Mouse (Mus musculus): ENCODE measurements around the gene B3gnt4.

The B3gnt4 gene

DNA sequence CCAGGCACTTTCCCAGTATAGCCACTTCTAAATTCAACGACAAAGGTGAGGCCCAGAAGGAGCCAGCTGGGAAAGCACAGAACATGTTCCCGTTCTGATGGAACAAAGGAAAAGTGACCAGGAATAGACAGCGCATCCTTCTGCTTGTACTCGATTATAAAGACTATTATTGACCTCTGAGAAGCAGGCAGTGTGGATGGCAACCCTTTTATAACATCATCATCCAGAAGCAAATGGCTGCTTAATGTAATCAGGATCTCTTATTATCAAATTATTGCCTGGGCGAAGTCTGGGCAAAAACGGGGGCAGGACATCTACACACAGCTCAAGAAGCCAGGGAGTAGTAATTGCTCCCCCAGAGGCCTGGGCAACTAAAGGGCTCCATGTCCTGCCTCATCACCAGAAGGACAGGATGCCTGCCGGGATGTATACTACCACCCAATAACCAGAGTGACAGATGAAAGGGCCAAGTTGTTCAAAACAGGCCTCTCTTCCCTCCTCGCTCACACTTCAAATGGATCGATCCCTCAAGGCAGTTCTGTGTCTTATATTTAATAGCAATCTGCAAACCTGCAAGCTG is 15.7 kb downstream of the B3gnt4 start:
- DNase-seq (ENCODE audit: low read depth, low spot score): no peak

- DNase-seq (ENCODE audit: low read depth, low spot score): no peak
Observed at GRCm38 (mm10) chr5:123528641-123529040, 18.4 kb downstream of the B3gnt4 start.

DNA sequence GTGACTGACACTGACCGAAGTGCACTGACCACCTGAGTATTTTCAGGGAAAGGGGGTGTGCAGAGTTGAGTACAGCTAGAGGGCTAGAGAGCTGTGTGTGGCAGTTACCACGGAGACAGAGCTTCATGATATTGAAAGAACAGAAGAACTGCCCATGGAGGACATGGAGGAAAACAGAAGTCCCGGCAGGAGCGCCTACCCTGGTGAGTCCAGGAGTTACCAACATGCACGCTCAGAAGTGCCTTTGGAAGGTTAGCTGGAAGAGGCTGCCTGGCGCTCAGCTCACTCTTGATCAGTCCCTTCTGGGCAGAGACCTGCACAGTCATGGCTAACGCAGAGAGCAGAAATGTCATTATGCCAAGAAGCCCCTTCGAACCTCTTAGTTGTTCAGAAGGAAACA is 19.8 kb downstream of the B3gnt4 start:
- DNase-seq (ENCODE audit: low read depth, low spot score): no peak

DNA sequence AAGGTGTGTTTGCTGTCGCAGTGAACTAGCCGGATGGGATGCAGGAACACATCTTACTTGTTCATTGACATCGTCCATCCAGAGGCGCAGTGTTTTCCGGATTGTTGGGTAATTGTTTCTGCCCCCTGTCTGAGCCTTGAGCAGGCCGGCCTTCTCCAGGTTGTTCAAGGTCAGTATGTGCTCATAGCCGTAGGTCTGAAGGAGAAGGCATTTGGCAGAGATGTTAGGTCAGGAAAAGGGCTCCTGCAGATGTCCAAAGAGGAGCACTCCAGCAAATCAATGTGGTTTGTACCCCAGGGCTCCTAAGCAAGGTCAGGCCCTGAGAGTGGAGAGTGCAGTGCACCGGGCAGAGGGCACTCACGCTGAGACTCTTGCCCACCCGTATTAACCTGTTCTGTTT is 23.5 kb downstream of the B3gnt4 start:
- no peak for DNase-seq (ENCODE audit: low read depth, low spot score)

- no peak for DNase-seq (ENCODE audit: low read depth, low spot score)
Observed at GRCm38 (mm10) chr5:123555693-123556092, 45.4 kb downstream of the B3gnt4 start.

DNA sequence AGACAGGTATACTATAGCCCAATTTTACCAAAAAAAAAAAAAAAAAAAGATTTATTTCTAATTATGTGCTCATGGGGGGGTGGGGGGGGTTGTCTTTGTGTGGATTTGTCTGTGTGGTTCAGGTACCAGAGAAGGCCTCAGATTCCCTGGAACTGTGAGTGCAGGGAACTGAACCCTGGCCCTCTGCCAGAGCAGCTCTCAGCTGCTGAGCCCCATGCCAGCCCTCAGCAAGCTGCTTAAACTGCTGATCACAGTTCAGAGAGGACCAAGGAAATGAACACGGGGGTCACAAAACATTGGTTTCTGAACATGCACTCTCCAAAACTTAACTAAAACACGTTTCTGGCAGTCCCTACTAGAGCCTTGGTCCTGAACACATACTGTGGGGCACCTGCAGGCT is 46.2 kb downstream of the B3gnt4 start:
- DNase-seq (ENCODE audit: low read depth, low spot score): no peak

DNA sequence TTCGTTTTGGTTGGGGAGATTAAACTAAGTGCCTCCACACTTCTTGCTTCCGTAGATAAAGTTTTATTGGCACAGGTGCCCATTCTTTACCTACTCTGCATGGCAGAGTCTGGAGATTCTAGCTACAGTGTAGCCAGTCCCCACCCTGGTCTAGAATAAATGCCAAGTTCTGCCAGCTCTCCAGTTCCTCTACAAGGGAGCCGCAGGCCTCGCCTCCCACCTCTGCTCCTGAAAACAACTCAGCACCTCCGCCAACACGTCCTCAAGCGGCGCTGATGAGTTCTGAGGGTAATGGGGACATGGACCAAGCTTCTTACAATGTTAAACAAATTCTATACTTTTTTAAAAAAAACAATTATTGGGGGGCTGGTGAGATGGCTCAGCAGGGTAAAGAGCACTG is 49.3 kb downstream of the B3gnt4 start:
- no peak for DNase-seq (ENCODE audit: low read depth, low spot score)

DNA sequence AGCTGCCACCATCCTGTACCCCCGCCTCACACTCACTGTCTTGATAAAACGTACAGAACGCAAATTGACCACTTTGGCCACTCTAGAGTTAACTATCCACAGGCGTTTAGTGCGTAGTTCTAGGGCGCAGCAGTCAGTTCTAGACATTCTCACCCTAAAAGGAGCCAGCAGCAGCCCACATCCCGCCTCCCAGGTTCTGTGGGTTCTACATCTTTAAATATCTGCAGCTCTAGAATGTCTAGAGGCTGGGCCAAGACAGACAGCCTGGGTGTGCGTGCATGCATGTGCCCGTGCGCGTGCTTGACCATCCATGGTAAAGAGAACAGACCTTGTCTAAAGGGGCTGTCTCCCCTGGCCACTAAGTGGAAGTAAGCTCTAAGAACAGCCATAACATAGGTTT is 50.9 kb downstream of the B3gnt4 start:
- peak; percentile 74 for DNase-seq (ENCODE audit: low read depth, low spot score)
